Mouse (Mus musculus) C2C12 (cell line): ENCODE measurements at regions not wholly inside any gene's neighbourhood (a gene's known extent, or its start where the extent isn't known, plus 50 kb on each side); places are given as distances from the start of the nearest gene placed in this dataset.

Experiments
- H3K27me3 ChIP-seq: one replicate; pipeline ENCODE4 v1.6.1; 2011; ENCODE audit not compliant: control insufficient read depth, insufficient read depth, insufficient read length
- H3K36me3 ChIP-seq: one replicate; pipeline ENCODE4 v1.6.1; 2011; ENCODE audit not compliant: control insufficient read depth, insufficient read depth
- H3K4me3 ChIP-seq: one replicate; pipeline ENCODE4 v1.5.1; 2011; ENCODE audit warnings: mild to moderate bottlenecking, control low read depth; ENCODE audit not compliant: poor library complexity, insufficient read depth, severe bottlenecking
- H3K79me2 ChIP-seq: one replicate; pipeline ENCODE4 v1.6.1; 2011; ENCODE audit not compliant: control insufficient read depth, insufficient read depth
- H3K79me3 ChIP-seq: one replicate; pipeline ENCODE4 v1.6.1; 2011; ENCODE audit warnings: low read depth, control low read depth
- H3ac ChIP-seq: one replicate; pipeline ENCODE3; 2011; ENCODE audit warnings: low read depth; ENCODE audit not compliant: control insufficient read depth, insufficient read length
- CEBPB ChIP-seq: IDR thresholded peaks from one replicate; pipeline ENCODE4 v1.6.1; 2011; ENCODE audit warnings: low read depth, mild to moderate bottlenecking, control low read depth, moderate library complexity
- CTCF ChIP-seq: IDR thresholded peaks from one replicate; pipeline ENCODE4 v1.5.1; 2011; ENCODE audit not compliant: control insufficient read depth, insufficient read depth, insufficient read length
- FOSL1 ChIP-seq: IDR thresholded peaks from one replicate; pipeline ENCODE4 v1.8.0; 2011; ENCODE audit warnings: mild to moderate bottlenecking, low read length; ENCODE audit not compliant: poor library complexity, insufficient read depth, severe bottlenecking
- MAX ChIP-seq: IDR thresholded peaks from one replicate; pipeline ENCODE4 v1.6.1; 2011; ENCODE audit warnings: mild to moderate bottlenecking, control low read depth
- MYOD1 ChIP-seq: IDR thresholded peaks from one replicate; pipeline ENCODE4 v1.6.1; 2011; ENCODE audit warnings: low read depth; ENCODE audit not compliant: control insufficient read depth, insufficient read length
- MYOG ChIP-seq: IDR thresholded peaks from one replicate; pipeline ENCODE4 v1.6.1; 2011; ENCODE audit not compliant: control insufficient read depth, insufficient read length; ENCODE audit errors: extremely low read depth
- USF1 ChIP-seq: IDR thresholded peaks from one replicate; pipeline ENCODE4 v1.6.1; 2011; ENCODE audit warnings: low read depth, mild to moderate bottlenecking, control low read depth, moderate library complexity

DNA sequence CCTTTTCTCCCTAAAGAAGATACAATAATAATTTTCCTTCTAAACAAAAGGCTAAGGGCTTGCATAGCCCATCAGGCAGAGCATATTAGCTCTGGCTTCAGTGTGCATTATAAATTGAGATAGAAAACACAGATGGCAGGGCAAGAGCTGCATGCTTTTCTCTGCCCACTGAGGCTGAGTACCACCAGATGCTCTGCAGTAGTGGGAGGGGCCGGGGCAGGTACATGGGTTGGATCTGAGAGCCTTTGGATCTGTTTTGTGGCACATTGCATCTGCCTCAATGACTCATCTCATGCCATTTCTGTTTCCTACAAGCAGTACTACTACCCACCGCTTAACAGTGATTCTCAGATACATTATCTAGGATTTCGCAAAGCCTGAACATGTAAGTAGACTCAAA is 412.7 kb downstream of the Pik3r1 start:
- H3ac ChIP-seq: no peak overlapping the region
- no peaks in the 10 kb centered on the region for H3K79me2 ChIP-seq
- no peaks in the 10 kb centered on the region for H3K79me3 ChIP-seq
- TF ChIP-seq MYOG: no peak
- no peak for TF ChIP-seq MYOD1
- TF ChIP-seq USF1: no peak
- TF ChIP-seq FOSL1: no peak
- TF ChIP-seq CTCF: no peak
- TF ChIP-seq CEBPB: no peak
- no peaks in the 10 kb centered on the region for H3K27me3 ChIP-seq
- H3K4me3 ChIP-seq: no peak overlapping the region
- H3K36me3 ChIP-seq: no peaks in the 10 kb centered on the region

DNA sequence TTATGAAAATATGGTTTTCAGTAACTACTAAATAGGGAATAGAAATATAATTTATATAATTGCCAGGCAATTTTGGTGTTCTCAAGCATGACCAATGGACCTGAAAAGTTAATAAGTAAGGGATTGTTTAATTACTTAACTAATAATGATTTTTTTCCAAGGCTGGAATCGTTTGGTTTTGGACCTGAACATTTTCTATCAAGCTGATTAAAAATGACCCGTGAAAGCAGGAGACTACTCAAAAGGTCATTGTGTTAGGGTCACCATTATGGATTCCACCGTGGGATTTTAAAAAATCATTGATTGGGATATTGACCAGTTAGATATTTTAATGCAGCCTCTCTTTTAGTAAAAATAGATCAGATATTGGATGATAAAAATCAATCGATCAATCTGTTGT is 416.9 kb downstream of the Pik3r1 start:
- no peaks in the 10 kb centered on the region for H3K79me2 ChIP-seq
- TF ChIP-seq CTCF: no peak
- TF ChIP-seq CEBPB: no peak
- no peak for TF ChIP-seq MYOG
- no peak overlapping the region for H3ac ChIP-seq
- H3K4me3 ChIP-seq: no peak overlapping the region
- H3K79me3 ChIP-seq: no peaks in the 10 kb centered on the region
- H3K36me3 ChIP-seq: no peaks in the 10 kb centered on the region
- no peaks in the 10 kb centered on the region for H3K27me3 ChIP-seq

DNA sequence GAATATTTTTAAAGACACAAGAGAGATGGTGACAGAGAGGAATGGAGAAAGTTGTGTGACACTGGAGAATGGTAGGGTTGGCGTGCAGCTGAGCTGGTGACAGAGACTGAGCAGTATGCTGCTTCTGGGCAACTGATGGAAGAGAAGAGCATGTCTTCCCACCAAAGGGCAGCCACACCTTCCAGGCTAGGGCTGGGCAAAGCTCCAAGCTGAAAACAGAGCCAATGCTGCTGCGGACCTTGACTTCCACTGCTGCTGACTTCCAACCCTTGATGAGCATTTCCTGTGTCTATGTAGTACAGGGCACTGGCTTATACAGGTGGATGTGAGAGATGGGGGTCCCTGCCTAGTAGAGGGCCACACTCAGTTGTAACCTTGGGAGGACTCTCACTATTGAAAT is 418.7 kb downstream of the Pik3r1 start:
- Histone ChIP-seq H3K4me3 (no peak overlapping the region), H3ac (no peak overlapping the region), H3K27me3 (no peaks in the 10 kb centered on the region), H3K36me3 (no peaks in the 10 kb centered on the region), H3K79me3 (no peaks in the 10 kb centered on the region), H3K79me2 (no peaks in the 10 kb centered on the region)
- TF ChIP-seq FOSL1 (no peak), MYOG (no peak), CEBPB (no peak), CTCF (no peak), MYOD1 (no peak), USF1 (no peak), MAX (no peak)

DNA sequence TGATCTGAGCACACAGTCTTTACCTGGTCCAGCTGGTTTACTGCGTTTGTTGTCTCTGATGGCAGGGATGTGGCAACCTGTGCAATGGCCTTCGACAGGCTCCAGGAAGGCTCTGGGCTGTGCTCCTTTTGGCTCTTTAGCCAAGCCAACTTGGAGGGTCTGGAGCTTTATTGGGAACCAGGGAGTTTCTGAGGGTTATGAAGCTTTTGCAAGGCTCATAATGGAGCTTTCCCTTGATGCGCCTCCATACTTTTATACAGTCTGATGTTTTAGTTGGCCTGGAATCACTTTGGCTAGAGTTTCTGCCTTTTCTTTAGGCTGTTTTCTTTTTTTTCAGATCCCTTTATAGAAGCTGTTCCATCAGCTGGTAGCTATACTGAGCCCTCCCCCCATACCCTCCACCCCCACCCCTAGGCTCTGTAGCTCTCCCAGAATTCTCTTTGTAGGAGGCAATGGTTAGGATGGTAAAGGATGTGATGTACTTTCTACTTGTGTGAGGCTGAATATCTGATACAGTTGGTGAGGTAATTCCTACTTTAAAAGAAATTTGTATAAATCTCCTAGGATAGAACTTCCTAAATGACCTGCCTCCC is 429.6 kb downstream of the Pik3r1 start:
- no peak overlapping the region for H3K4me3 ChIP-seq
- H3K36me3 ChIP-seq: no peaks in the 10 kb centered on the region
- no peak overlapping the region for H3ac ChIP-seq
- no peaks in the 10 kb centered on the region for H3K79me2 ChIP-seq
- H3K79me3 ChIP-seq: no peaks in the 10 kb centered on the region
- TF ChIP-seq MYOD1 (no peak), MAX (no peak), USF1 (no peak), MYOG (no peak), CTCF (no peak), FOSL1 (no peak), CEBPB (no peak)
- no peaks in the 10 kb centered on the region for H3K27me3 ChIP-seq

DNA sequence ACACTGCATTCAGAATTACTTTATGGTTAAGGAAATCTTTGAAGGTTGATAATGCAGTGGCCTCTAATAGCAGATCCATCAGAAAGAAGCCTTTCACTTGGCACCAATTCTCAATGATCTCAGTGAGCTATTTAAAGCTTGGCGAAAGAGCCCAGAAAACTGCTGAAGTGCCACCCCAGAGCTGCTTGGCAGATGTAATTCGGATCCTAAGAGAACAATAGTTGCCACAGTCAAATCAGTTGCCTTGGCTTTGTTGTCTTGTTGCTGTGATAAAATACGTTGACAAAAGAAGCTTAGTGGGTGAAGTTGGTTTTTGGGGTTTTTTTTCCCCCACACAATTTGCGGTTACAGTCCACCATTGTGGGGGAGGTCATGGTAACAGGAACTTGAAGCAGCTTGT is 449.4 kb downstream of the Pik3r1 start:
- H3K79me2 ChIP-seq: no peaks in the 10 kb centered on the region
- no peaks in the 10 kb centered on the region for H3K79me3 ChIP-seq
- H3K36me3 ChIP-seq: no peaks in the 10 kb centered on the region
- no peak for TF ChIP-seq MYOG
- no peak for TF ChIP-seq FOSL1
- no peak for TF ChIP-seq MAX
- no peak for TF ChIP-seq MYOD1
- no peak for TF ChIP-seq CEBPB
- TF ChIP-seq CTCF: no peak
- no peak for TF ChIP-seq USF1
- no peak overlapping the region for H3ac ChIP-seq
- H3K27me3 ChIP-seq: no peaks in the 10 kb centered on the region
- no peak overlapping the region for H3K4me3 ChIP-seq

DNA sequence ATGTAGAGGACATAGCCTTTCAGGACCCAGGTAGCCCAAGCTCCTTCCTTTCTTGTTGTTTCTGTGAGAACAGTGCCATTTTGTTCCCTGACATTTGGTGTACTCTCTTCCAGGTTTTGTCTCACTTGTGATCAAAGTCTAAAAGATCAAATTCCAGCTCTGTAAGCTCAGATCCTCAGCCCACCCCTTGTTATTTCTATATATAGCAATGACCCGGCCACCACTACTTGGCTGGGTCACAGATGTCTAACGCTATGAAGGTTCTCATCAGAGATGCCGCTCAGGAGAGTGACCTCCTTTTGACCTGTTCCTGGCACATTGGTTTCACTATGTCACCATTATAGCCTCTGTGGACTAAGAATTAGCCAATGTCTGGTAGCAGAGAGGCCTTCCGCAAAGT is 451.7 kb downstream of the Pik3r1 start:
- H3K79me2 ChIP-seq: no peaks in the 10 kb centered on the region
- TF ChIP-seq MYOD1: no peak
- TF ChIP-seq MYOG: no peak
- TF ChIP-seq CTCF: no peak
- no peaks in the 10 kb centered on the region for H3K27me3 ChIP-seq
- H3K79me3 ChIP-seq: no peaks in the 10 kb centered on the region
- no peak overlapping the region for H3ac ChIP-seq
- no peaks in the 10 kb centered on the region for H3K36me3 ChIP-seq
- no peak overlapping the region for H3K4me3 ChIP-seq
